Mouse (Mus musculus) splenic B cell, adult 2 months (primary cell): ENCODE results near the gene Col8a1.

Experiments
- DNase-seq: peaks from one replicate; pipeline ENCODE4 v3.0.0-alpha.2; 2011; ENCODE audit warnings: low read depth, low spot score
- H3K27me3 ChIP-seq: 2 replicates; pipeline ENCODE4 v1.6.1; 2012; ENCODE audit warnings: mild to moderate bottlenecking, low read length, moderate library complexity, mixed read lengths; ENCODE audit not compliant: control insufficient read depth, poor library complexity, insufficient read depth, severe bottlenecking
- H3K36me3 ChIP-seq: 2 replicates; pipeline ENCODE4 v1.6.1; 2012; ENCODE audit warnings: mild to moderate bottlenecking, low read length, moderate library complexity, mixed read lengths; ENCODE audit not compliant: control insufficient read depth, poor library complexity, insufficient read depth, severe bottlenecking

Gene Col8a1

GRCm38 (mm10) chr16:57606444-57607227 lies 147.9 kb downstream of the Col8a1 start, which contains the start of gene Cmss1:
Cmss1 (minus strand) TSS chr16:57606864.
- peaks cover 1% of the 10 kb centered on the region; the same call in 1 of the 2 replicates for H3K27me3 ChIP-seq
- peak; percentile 92 for DNase-seq
- no peaks in the 10 kb centered on the region for H3K36me3 ChIP-seq

GRCm38 (mm10) chr16:57601031-57601430 lies 153.5 kb downstream of the Col8a1 start:
- H3K27me3 ChIP-seq, result no peaks in the 10 kb centered on the region
- no peak for DNase-seq
- no peaks in the 10 kb centered on the region for H3K36me3 ChIP-seq

- H3K36me3 ChIP-seq, result no peaks in the 10 kb centered on the region
- no peaks in the 10 kb centered on the region for H3K27me3 ChIP-seq
- DNase-seq, result no peak
These were observed 157.1 kb downstream of the Col8a1 start for GRCm38 (mm10) chr16:57597295-57597957.

GRCm38 (mm10) chr16:57593422-57594157 lies 160.9 kb downstream of the Col8a1 start:
- Histone ChIP-seq H3K27me3 (no peaks in the 10 kb centered on the region), H3K36me3 (no peaks in the 10 kb centered on the region)
- DNase-seq, result peak; percentile 80

- Histone ChIP-seq H3K36me3 (no peaks in the 10 kb centered on the region), H3K27me3 (no peaks in the 10 kb centered on the region)
- DNase-seq, result no peak
These were observed 169.3 kb downstream of the Col8a1 start for GRCm38 (mm10) chr16:57585201-57585600.

GRCm38 (mm10) chr16:57582008-57582407 lies 172.5 kb downstream of the Col8a1 start:
- H3K27me3 ChIP-seq, result no peaks in the 10 kb centered on the region
- DNase-seq, result no peak
- H3K36me3 ChIP-seq, result 0 out of 2 replicates have a peak, but pooled peaks cover 2% of the 10 kb centered on the region

GRCm38 (mm10) chr16:57580041-57580440 lies 174.5 kb downstream of the Col8a1 start:
- Histone ChIP-seq H3K27me3 (no peaks in the 10 kb centered on the region), H3K36me3 (peaks cover 9% of the 10 kb centered on the region)
- DNase-seq, result no peak

- Histone ChIP-seq H3K36me3 (peaks cover 23% of the 10 kb centered on the region), H3K27me3 (no peaks in the 10 kb centered on the region)
- DNase-seq, result peak; percentile 56
These were observed 177.0 kb downstream of the Col8a1 start for GRCm38 (mm10) chr16:57577519-57577918.

- Histone ChIP-seq H3K36me3 (peaks cover 33% of the 10 kb centered on the region), H3K27me3 (no peaks in the 10 kb centered on the region)
- no peak for DNase-seq
These were observed 178.7 kb downstream of the Col8a1 start for GRCm38 (mm10) chr16:57575764-57576388.
